Mouse (Mus musculus) MEL (cell line): ENCODE measurements around the gene Chchd10.

Source experiments
- CTCF ChIP-seq, 3 experiments: IDR thresholded peaks in 2 of 3; conservative IDR thresholded peaks in 1 of 3; 2 replicates each; pipeline ENCODE4 v1.5.1; 2011 to 2012; ENCODE audit warnings: low read length in 3 of 3, low read depth in 2 of 3, mild to moderate bottlenecking in 2 of 3, improper control_type of control experiment in 1 of 3, inconsistent platforms in 1 of 3, mixed read lengths in 1 of 3, moderate library complexity in 1 of 3; ENCODE audit not compliant: control insufficient read depth in 1 of 3, insufficient read depth in 1 of 3, poor library complexity in 1 of 3, severe bottlenecking in 1 of 3
- MEF2A ChIP-seq: IDR thresholded peaks from 2 replicates; pipeline ENCODE4 v1.6.1; 2014; ENCODE audit warnings: low read depth, mild to moderate bottlenecking, inconsistent platforms, low read length, improper control_type of control experiment; ENCODE audit not compliant: poor library complexity, insufficient replicate concordance, severe bottlenecking; ENCODE audit errors: extremely low read depth
- POLR2A ChIP-seq, 2 experiments: IDR thresholded peaks; 2 replicates each; pipeline ENCODE4 v1.6.1; 2011 to 2012; ENCODE audit warnings: low read length in 2 of 2, mild to moderate bottlenecking in 2 of 2, control low read depth in 1 of 2, improper control_type of control experiment in 1 of 2, low read depth in 1 of 2, moderate library complexity in 1 of 2; ENCODE audit not compliant: control insufficient read depth in 1 of 2, insufficient read depth in 1 of 2, poor library complexity in 1 of 2
- SMC3 ChIP-seq: IDR thresholded peaks from 2 replicates; pipeline ENCODE4 v1.6.1; 2011; ENCODE audit warnings: low read depth, low read length, improper control_type of control experiment

- TF ChIP-seq SMC3 (no peak), MEF2A (no peak), CTCF (IDR thresholded peaks at IDR 0.05 in 2 of 3, conservative IDR thresholded peaks at IDR 0.05 in 1 of 3; ENCODE audit: control insufficient read depth in 1 of 3, insufficient read depth in 1 of 3, low read depth in 2 of 3, low read length in 3 of 3, poor library complexity in 1 of 3, severe bottlenecking in 1 of 3) (no peak), POLR2A (IDR thresholded peaks at IDR 0.05; ENCODE audit: control insufficient read depth in 1 of 2, insufficient read depth in 1 of 2, low read depth in 1 of 2, low read length in 2 of 2, poor library complexity in 1 of 2) (no peak)
These were observed 43.4 kb upstream of the Chchd10 start for GRCm38 (mm10) chr10:75889406-75890153.
